Mouse (Mus musculus): ENCODE results near the gene Rgl1. TPM values are rescaled to one million over a fixed set of nuclear protein-coding genes. Genes with fewer than 3 reads are reported as not detected.
A peak's percentile ranks its signal among the peaks of the same experiment; 100 is the strongest.

Gene Rgl1
- polyA plus RNA-seq, 1 experiment from 2014 or later, result 13.9 TPM

GRCm38 (mm10) chr1:152555944-152556573 is 210.1 kb downstream of the Rgl1 start:
- Histone ChIP-seq H3K27ac (ENCODE audit: low read length) (peak overlapping the region; percentile 68), H3K4me2 (ENCODE audit: low read length) (peak overlapping the region; percentile 5; the same call in 1 of the 2 replicates), H3K4me3 (ENCODE audit: low read depth, low read length) (no peak overlapping the region), H3K9ac (ENCODE audit: low read depth, low read length) (no peak overlapping the region), H3K4me1 (ENCODE audit: control insufficient read depth, insufficient read depth, low read length) (peaks cover 9% of the 10 kb centered on the region), H3K27me3 (ENCODE audit: control insufficient read depth, insufficient read depth, low read depth, low read length) (no peaks in the 10 kb centered on the region), H3K9me3 (replicated peaks; ENCODE audit: control insufficient read depth, low read length, poor library complexity, severe bottlenecking) (no peaks in the 10 kb centered on the region), H3K36me3 (ENCODE audit: control insufficient read depth, insufficient read depth, low read length) (no peaks in the 10 kb centered on the region)
- 10% methylated on average over 7 of the region's 7 CpGs for WGBS
- ATAC-seq, result peak; percentile 80

- 70% methylated on average over 15 of the region's 15 CpGs for WGBS
Observed at GRCm38 (mm10) chr1:152553912-152554547, 212.1 kb downstream of the Rgl1 start.

DNA sequence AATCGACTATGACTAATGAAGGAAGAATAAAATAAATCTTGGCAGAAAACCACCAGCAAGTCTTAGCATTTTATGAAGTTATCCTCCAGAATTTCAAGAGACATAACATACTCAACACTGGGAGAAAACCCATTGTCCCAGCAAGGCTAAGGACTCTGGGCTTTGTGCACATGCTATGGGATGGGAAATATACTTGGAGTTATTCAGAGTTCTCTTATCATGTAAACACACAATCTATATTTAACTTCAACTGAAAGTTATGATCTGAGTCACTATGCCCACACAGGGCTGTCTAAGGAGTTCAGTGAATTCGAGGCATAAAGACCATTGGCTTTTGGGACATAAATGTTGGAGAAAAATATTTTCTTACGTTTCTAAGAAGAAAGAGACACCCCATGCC is 215.2 kb downstream of the Rgl1 start:
- Histone ChIP-seq H3K9me3 (replicated peaks; ENCODE audit: control insufficient read depth, low read length, poor library complexity, severe bottlenecking) (no peaks in the 10 kb centered on the region), H3K4me3 (ENCODE audit: low read depth, low read length) (no peak overlapping the region), H3K4me1 (ENCODE audit: control insufficient read depth, insufficient read depth, low read length) (peaks cover under 1% of the 10 kb centered on the region; the same call in 1 of the 2 replicates), H3K4me2 (ENCODE audit: low read length) (no peak overlapping the region), H3K27ac (ENCODE audit: low read length) (no peak overlapping the region), H3K9ac (ENCODE audit: low read depth, low read length) (no peak overlapping the region), H3K27me3 (ENCODE audit: control insufficient read depth, insufficient read depth, low read depth, low read length) (no peaks in the 10 kb centered on the region), H3K36me3 (ENCODE audit: control insufficient read depth, insufficient read depth, low read length) (peaks cover 2% of the 10 kb centered on the region; the same call in 1 of the 2 replicates)
- ATAC-seq, result no peak
- WGBS, result 83% methylated on average over 3 of the region's 3 CpGs

More at GRCm38 (mm10) chr1:152553912-152554547, 212.1 kb downstream of the Rgl1 start:
- H3K4me2 ChIP-seq (ENCODE audit: low read length), result no peak overlapping the region
- ATAC-seq, result no peak
- no peak overlapping the region for H3K9ac ChIP-seq (ENCODE audit: low read depth, low read length)
- H3K4me3 ChIP-seq (ENCODE audit: low read depth, low read length), result no peak overlapping the region
- no peaks in the 10 kb centered on the region for H3K9me3 ChIP-seq (replicated peaks; ENCODE audit: control insufficient read depth, low read length, poor library complexity, severe bottlenecking)
- peaks cover 9% of the 10 kb centered on the region for H3K4me1 ChIP-seq (ENCODE audit: control insufficient read depth, insufficient read depth, low read length)
- H3K36me3 ChIP-seq (ENCODE audit: control insufficient read depth, insufficient read depth, low read length), result no peaks in the 10 kb centered on the region
- H3K27me3 ChIP-seq (ENCODE audit: control insufficient read depth, insufficient read depth, low read depth, low read length), result no peaks in the 10 kb centered on the region
- no peak overlapping the region for H3K27ac ChIP-seq (ENCODE audit: low read length)

DNA sequence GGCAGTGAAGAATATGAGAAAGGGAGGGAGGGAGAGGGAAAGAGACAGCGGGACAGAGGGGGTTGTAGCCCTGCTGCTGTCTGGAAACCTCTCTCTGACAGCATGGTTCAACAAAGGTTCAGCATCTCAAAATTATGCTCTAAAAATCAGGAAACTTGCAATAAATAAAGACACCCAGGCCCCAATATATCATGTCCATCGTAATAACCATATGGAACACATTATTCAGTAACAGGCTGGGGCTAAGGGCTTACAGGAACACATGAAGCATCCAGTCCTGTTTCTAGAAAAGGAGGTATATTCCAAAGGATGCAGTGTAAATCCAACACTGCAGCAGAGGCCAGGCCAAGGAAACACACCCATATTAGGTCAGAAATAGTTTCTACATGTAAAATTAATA is 215.6 kb downstream of the Rgl1 start:
- H3K36me3 ChIP-seq (ENCODE audit: control insufficient read depth, insufficient read depth, low read length), result peaks cover 2% of the 10 kb centered on the region; the same call in 1 of the 2 replicates
- no peak overlapping the region for H3K4me3 ChIP-seq (ENCODE audit: low read depth, low read length)
- H3K27ac ChIP-seq (ENCODE audit: low read length), result no peak overlapping the region
- ATAC-seq, result no peak
- no peak overlapping the region for H3K4me2 ChIP-seq (ENCODE audit: low read length)
- no peaks in the 10 kb centered on the region for H3K9me3 ChIP-seq (replicated peaks; ENCODE audit: control insufficient read depth, low read length, poor library complexity, severe bottlenecking)
- no peak overlapping the region for H3K9ac ChIP-seq (ENCODE audit: low read depth, low read length)
- H3K4me1 ChIP-seq (ENCODE audit: control insufficient read depth, insufficient read depth, low read length), result no peaks in the 10 kb centered on the region
- 99% methylated on average over 2 of the region's 2 CpGs for WGBS
- no peaks in the 10 kb centered on the region for H3K27me3 ChIP-seq (ENCODE audit: control insufficient read depth, insufficient read depth, low read depth, low read length)

GRCm38 (mm10) chr1:152549061-152549738 is 217.0 kb downstream of the Rgl1 start:
- Histone ChIP-seq H3K4me3 (ENCODE audit: low read depth, low read length) (no peak overlapping the region), H3K27me3 (ENCODE audit: control insufficient read depth, insufficient read depth, low read depth, low read length) (no peaks in the 10 kb centered on the region), H3K9ac (ENCODE audit: low read depth, low read length) (no peak overlapping the region), H3K27ac (ENCODE audit: low read length) (no peak overlapping the region), H3K4me2 (ENCODE audit: low read length) (no peak overlapping the region), H3K36me3 (ENCODE audit: control insufficient read depth, insufficient read depth, low read length) (peaks cover 2% of the 10 kb centered on the region; the same call in 1 of the 2 replicates), H3K9me3 (replicated peaks; ENCODE audit: control insufficient read depth, low read length, poor library complexity, severe bottlenecking) (no peaks in the 10 kb centered on the region), H3K4me1 (ENCODE audit: control insufficient read depth, insufficient read depth, low read length) (no peaks in the 10 kb centered on the region)
- ATAC-seq, result no peak
- WGBS, result 92% methylated on average over 13 of the region's 13 CpGs

DNA sequence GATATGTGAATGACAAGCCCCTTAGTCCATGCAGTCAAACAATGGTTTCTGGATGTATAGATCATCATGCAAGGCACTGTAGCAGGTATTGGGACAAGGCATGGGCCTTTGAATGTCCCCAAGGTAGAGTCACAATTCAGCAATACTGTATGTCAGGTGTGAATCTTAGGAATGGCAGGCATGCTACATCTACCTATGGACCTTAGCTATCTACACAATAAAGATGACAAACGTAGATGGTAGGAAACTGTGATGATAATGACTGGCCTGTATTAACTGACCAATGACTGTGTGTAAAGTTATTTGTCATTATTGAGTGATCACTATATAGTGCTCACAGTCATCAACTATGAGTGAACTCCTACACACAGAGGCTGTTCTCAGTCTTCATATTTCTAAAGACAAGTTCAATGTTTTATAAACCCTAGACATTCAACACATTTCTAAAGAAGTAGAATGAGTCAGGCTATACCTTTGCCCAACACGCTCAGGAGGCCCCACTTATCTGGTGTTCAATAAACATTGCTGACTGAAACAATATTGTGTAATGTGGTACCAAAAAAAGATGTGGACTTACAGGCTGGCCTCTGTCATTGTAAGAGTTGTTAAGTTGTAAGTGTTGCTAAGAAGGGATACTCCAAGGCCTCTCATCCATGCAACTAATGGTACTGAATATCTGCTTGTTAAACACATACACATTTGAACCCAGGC is 222.5 kb downstream of the Rgl1 start:
- WGBS, result 94% methylated on average over 2 of the region's 2 CpGs

DNA sequence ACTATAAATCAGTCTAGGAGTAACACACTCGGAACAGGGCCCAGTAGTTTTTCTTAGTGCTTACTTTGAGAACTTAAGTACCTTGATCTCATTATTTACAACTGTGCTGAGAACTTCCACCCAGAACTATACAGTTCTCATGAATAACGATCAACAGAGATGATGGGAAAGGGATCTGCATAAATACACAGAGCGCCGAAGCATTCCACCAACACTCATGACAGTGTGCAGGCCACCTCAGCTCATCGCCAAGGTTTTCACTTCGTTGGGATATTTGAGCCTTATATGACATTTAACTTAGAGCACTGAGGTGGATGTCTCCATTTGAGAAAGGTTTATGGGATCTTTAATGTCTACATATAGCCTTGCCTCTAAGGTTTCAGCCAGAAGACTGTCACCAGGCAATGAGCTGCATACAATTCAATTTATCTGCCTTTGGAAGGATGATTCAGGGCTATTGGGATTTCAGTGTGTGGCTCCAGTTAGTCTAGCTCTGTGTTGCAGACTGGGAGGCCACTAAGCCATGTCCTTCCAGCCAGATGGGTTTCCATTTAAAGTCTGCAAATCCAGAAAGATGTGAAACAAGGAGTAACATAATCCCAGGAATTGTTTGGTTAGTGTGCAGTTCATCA is 223.3 kb downstream of the Rgl1 start:
- H3K4me1 ChIP-seq (ENCODE audit: control insufficient read depth, insufficient read depth, low read length), result no peaks in the 10 kb centered on the region
- no peaks in the 10 kb centered on the region for H3K9me3 ChIP-seq (replicated peaks; ENCODE audit: control insufficient read depth, low read length, poor library complexity, severe bottlenecking)
- no peak overlapping the region for H3K4me2 ChIP-seq (ENCODE audit: low read length)
- no peak overlapping the region for H3K4me3 ChIP-seq (ENCODE audit: low read depth, low read length)
- no peak overlapping the region for H3K27ac ChIP-seq (ENCODE audit: low read length)
- 94% methylated on average over 6 of the region's 6 CpGs for WGBS
- no peak overlapping the region for H3K9ac ChIP-seq (ENCODE audit: low read depth, low read length)
- H3K36me3 ChIP-seq (ENCODE audit: control insufficient read depth, insufficient read depth, low read length), result peaks cover 5% of the 10 kb centered on the region; the same call in 1 of the 2 replicates
- no peak for ATAC-seq
- H3K27me3 ChIP-seq (ENCODE audit: control insufficient read depth, insufficient read depth, low read depth, low read length), result no peaks in the 10 kb centered on the region

More for the DNA sequence above, 222.5 kb downstream of the Rgl1 start:
- ATAC-seq, result no peak
- no peaks in the 10 kb centered on the region for H3K27me3 ChIP-seq (ENCODE audit: control insufficient read depth, insufficient read depth, low read depth, low read length)
- no peak overlapping the region for H3K27ac ChIP-seq (ENCODE audit: low read length)
- H3K4me3 ChIP-seq (ENCODE audit: low read depth, low read length), result no peak overlapping the region
- no peaks in the 10 kb centered on the region for H3K9me3 ChIP-seq (replicated peaks; ENCODE audit: control insufficient read depth, low read length, poor library complexity, severe bottlenecking)
- H3K4me1 ChIP-seq (ENCODE audit: control insufficient read depth, insufficient read depth, low read length), result no peaks in the 10 kb centered on the region
- H3K36me3 ChIP-seq (ENCODE audit: control insufficient read depth, insufficient read depth, low read length), result peaks cover 5% of the 10 kb centered on the region; the same call in 1 of the 2 replicates
- H3K9ac ChIP-seq (ENCODE audit: low read depth, low read length), result no peak overlapping the region
- no peak overlapping the region for H3K4me2 ChIP-seq (ENCODE audit: low read length)

DNA sequence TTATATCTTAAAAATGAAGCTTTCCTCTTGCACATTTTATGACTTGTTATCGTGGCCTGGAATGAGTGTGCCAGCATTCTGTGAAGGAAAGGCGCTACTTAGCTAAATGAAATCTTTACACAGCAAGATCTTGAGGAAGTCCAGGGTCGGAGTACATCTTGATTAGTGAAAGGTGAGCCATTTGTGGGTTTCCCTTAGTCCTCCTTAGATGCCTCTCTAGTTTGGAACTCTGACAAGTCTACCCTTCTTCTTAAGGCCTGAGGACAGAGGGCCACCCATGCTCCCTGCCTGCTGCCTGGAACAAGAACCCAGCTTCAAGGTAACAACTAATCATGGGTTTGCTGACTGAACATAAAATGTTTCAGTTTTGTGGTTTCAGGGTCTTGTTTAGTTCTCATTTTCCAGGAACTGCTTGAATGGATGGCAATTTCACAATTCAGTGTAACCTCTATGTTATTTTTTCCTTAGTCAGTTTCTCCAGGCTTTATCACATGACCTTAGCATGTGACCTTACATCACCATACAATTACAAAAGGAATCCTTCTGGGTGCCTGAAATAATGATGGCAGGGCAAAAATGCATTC is 225.8 kb downstream of the Rgl1 start:
- H3K27ac ChIP-seq (ENCODE audit: low read length), result no peak overlapping the region
- no peak for ATAC-seq
- H3K4me2 ChIP-seq (ENCODE audit: low read length), result no peak overlapping the region
- WGBS, result 95% methylated on average over 3 of the region's 3 CpGs
- no peak overlapping the region for H3K9ac ChIP-seq (ENCODE audit: low read depth, low read length)
- no peak overlapping the region for H3K4me3 ChIP-seq (ENCODE audit: low read depth, low read length)
- H3K4me1 ChIP-seq (ENCODE audit: control insufficient read depth, insufficient read depth, low read length), result peaks cover 4% of the 10 kb centered on the region; the same call in 1 of the 2 replicates
- no peaks in the 10 kb centered on the region for H3K9me3 ChIP-seq (replicated peaks; ENCODE audit: control insufficient read depth, low read length, poor library complexity, severe bottlenecking)
- 0 out of 2 replicates have a peak, but pooled peaks cover 3% of the 10 kb centered on the region for H3K36me3 ChIP-seq (ENCODE audit: control insufficient read depth, insufficient read depth, low read length)
- H3K27me3 ChIP-seq (ENCODE audit: control insufficient read depth, insufficient read depth, low read depth, low read length), result no peaks in the 10 kb centered on the region

Measured in midbrain, embryonic 16.5 days (tissue).